Mouse (Mus musculus) megakaryocyte, embryonic 14.5 days (primary cell): ENCODE results near the gene Chdh.

Experiments used
- FLI1 ChIP-seq: IDR thresholded peaks from 2 replicates; pipeline ENCODE4 v1.6.1; 2012; ENCODE audit warnings: low read length, inconsistent platforms, mixed read lengths
- GATA1 ChIP-seq: IDR thresholded peaks from 3 replicates; pipeline ENCODE4 v1.6.1; 2012; ENCODE audit warnings: mixed read lengths, low read length, inconsistent platforms, borderline replicate concordance

DNA sequence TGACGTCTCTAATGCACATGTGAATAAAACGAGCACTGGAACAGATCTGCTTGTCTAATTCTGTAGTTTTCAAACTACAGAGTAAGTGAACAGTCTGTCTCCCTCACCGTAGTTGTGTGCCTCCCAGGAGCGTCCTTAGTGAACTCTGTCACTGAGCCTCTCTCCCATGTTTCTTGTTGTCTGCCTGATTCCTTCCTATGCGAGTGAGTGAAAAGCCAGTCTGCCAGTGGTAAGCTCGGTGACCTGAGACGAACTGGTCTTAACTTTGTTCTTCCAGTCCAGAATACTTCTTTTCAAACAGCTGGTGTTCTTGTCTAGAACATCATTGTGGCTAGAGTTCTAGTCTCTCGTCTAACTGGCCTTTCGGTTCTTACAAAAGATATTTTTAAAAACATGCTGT lies 21.1 kb upstream of the Chdh start:
- TF ChIP-seq GATA1 (no peak), FLI1 (no peak)
